Mouse (Mus musculus) kidney, embryonic 15.5 days (tissue): Measurements from ENCODE around the gene Sun1. TPM values are rescaled to one million over a fixed set of nuclear protein-coding genes. Genes with fewer than 3 reads are reported as not detected.

ENCODE experiments used
- ATAC-seq: fragments of 200-750 bp; cut with Nextera tagmentation; replicated peaks from 2 replicates; pipeline ENCODE4 v1.8.0; 2017; ENCODE audit warnings: moderate TSS enrichment; ENCODE audit not compliant: low FRiP score
- H3K27ac ChIP-seq: fragments of 300-500 bp; sonication (generic); 2 replicates; pipeline ENCODE4 v1.5.1; 2015; ENCODE audit warnings: mild to moderate bottlenecking, inconsistent platforms
- H3K27me3 ChIP-seq: fragments of 300-500 bp; sonication (generic); 2 replicates; pipeline ENCODE4 v1.6.1; 2015; ENCODE audit warnings: inconsistent platforms
- H3K36me3 ChIP-seq: fragments of 300-500 bp; sonication (generic); 2 replicates; pipeline ENCODE4 v1.6.1; 2015; ENCODE audit warnings: inconsistent platforms
- H3K4me1 ChIP-seq: fragments of 300-500 bp; sonication (generic); 2 replicates; pipeline ENCODE4 v1.6.1; 2015; ENCODE audit warnings: inconsistent platforms
- H3K4me2 ChIP-seq: fragments of 300-500 bp; sonication (generic); 2 replicates; pipeline ENCODE4 v1.6.1; 2015; ENCODE audit warnings: moderate library complexity, mild to moderate bottlenecking, inconsistent platforms
- H3K4me3 ChIP-seq: fragments of 300-500 bp; sonication (generic); replicated peaks from 2 replicates; pipeline ENCODE4 v1.5.1; 2015; ENCODE audit warnings: mild to moderate bottlenecking, inconsistent platforms
- H3K9ac ChIP-seq: fragments of 300-500 bp; sonication (generic); 2 replicates; pipeline ENCODE4 v1.6.1; 2015; ENCODE audit warnings: mild to moderate bottlenecking, inconsistent platforms
- H3K9me3 ChIP-seq: fragments of 300-500 bp; sonication (generic); replicated peaks from 2 replicates; pipeline ENCODE4 v1.6.1; 2016; ENCODE audit warnings: inconsistent platforms
- WGBS: fragments of 180-500 bp; shearing (Covaris S2); methylation state at CpG from one replicate; pipeline ENCODE4 v1.1.7; 2015; ENCODE audit warnings: mixed read lengths; 5-methylcytosine and 5-hydroxymethylcytosine counted together
- polyA plus RNA-seq: library from polyadenylated mRNA; unstranded; fragments of >200 nt; fragmentation: Nextera tagmentation; extraction: Ambion mirVana; gene quantifications from 2 replicates; pipeline ENCODE4 v1.2.1, GENCODE M21; 2015

Sun1 gene
- polyA plus RNA-seq, 1 experiment from 2014 or later = 57.3 TPM

DNA sequence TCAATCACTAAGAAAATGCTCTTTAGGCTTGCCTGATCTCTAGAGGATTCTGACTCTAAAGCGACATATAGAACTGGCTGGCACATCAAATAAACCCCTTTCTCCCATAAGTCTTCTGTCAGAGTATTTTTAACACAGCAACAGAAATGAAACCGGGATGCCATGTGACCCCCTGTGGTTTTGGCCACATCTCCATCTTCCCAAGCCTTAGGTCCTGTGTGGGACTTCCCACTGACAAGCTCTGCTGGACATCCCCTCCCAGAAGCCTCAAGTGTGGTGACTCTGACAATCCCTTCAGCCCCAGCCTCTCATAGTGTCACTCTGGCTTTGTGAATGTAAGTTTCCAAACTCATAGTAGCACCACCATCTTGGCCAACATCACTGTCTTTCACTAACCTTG lies 93.7 kb downstream of the Sun1 start:
- no peaks in the 10 kb centered on the region for H3K36me3 ChIP-seq
- no peak for ATAC-seq

DNA sequence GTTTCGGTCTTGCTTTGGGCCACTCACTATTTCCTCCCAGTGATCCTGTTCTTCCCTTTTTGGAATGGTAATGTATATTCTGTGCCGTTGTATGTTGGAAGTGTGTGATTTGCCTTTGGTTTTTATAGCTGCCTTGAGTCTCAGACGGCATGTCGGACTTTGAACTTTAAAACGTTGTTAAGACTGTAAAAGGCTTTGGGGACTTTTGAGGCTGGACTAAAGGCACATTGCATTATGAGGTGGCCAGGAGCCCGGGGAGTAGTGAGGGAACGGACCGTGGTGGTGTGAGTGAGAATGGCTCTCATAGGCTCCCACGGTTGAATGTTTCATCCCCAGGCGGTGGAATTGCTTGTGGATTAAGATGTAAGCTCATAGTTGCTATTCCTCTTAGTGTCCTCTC lies 96.7 kb downstream of the Sun1 start:
- H3K4me3 ChIP-seq = no peak overlapping the region
- no peaks in the 10 kb centered on the region for H3K27me3 ChIP-seq
- H3K4me1 ChIP-seq = no peaks in the 10 kb centered on the region
- H3K9ac ChIP-seq = no peak overlapping the region
- no peaks in the 10 kb centered on the region for H3K9me3 ChIP-seq
- H3K36me3 ChIP-seq = no peaks in the 10 kb centered on the region
- WGBS = 90% methylated on average over 10 of the region's 10 CpGs
- ATAC-seq = no peak
- no peak overlapping the region for H3K4me2 ChIP-seq
- H3K27ac ChIP-seq = no peak overlapping the region

More for the DNA sequence above, 93.7 kb downstream of the Sun1 start:
- no peak overlapping the region for H3K4me2 ChIP-seq
- no peak overlapping the region for H3K27ac ChIP-seq
- H3K9ac ChIP-seq = no peak overlapping the region
- 80% methylated on average over 2 of the region's 2 CpGs for WGBS
- no peaks in the 10 kb centered on the region for H3K27me3 ChIP-seq
- no peaks in the 10 kb centered on the region for H3K9me3 ChIP-seq
- H3K4me3 ChIP-seq = no peak overlapping the region
- no peaks in the 10 kb centered on the region for H3K4me1 ChIP-seq

DNA sequence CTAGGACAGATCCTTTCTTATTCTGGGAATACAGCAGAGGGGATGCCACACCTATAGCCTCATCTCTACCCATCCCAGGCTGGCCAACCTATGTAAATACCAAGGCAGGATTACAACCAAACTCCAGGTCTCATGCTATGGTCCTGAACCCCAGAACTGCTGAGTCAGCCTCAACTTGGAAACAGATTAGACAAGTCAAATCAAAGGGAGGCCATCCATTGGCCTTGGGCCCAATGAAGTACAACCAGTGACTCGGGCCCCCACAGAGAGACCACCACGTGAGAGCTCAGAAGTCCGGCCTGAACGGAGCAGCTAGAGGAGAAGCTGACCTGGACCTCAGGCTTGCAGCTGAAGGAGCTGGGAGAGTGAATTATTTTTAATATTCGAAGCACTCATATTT lies 97.3 kb downstream of the Sun1 start:
- no peak for ATAC-seq
- H3K27ac ChIP-seq = no peak overlapping the region
- H3K4me2 ChIP-seq = no peak overlapping the region
- H3K4me1 ChIP-seq = no peaks in the 10 kb centered on the region
- 83% methylated on average over 5 of the region's 5 CpGs for WGBS
- no peaks in the 10 kb centered on the region for H3K27me3 ChIP-seq
- H3K9me3 ChIP-seq = no peaks in the 10 kb centered on the region
- no peaks in the 10 kb centered on the region for H3K36me3 ChIP-seq
- no peak overlapping the region for H3K9ac ChIP-seq
- no peak overlapping the region for H3K4me3 ChIP-seq

Other genes starting within 250 kb of the Sun1 start
- gene Pdgfa, start 203.3 kb upstream of the Sun1 start, polyA plus RNA-seq = 52.9 and 55.7 TPM in 2 replicates
- gene Prkar1b, start 50.6 kb upstream of the Sun1 start, polyA plus RNA-seq = 21.2 and 22.7 TPM in 2 replicates
- 8.7 and 10.4 TPM in 2 replicates for gene Dnaaf5, start 50.4 kb upstream of the Sun1 start, polyA plus RNA-seq
- gene Get4, start 51.7 kb downstream of the Sun1 start, polyA plus RNA-seq = 142 and 157 TPM in 2 replicates
- 2.1 and 2.2 TPM in 2 replicates for gene Adap1, start 125.0 kb downstream of the Sun1 start, polyA plus RNA-seq
- 96.2 and 102 TPM in 2 replicates for gene Cox19, start 150.8 kb downstream of the Sun1 start, polyA plus RNA-seq
- gene Cyp2w1, start 152.0 kb downstream of the Sun1 start, polyA plus RNA-seq = 0.16 and 0.60 TPM in 2 replicates
- 4.1 and 5.4 TPM in 2 replicates for gene Gpr146, start 177.1 kb downstream of the Sun1 start, polyA plus RNA-seq
- 0.60 and 1.2 TPM in 2 replicates for gene C130050O18Rik, start 204.6 kb downstream of the Sun1 start, polyA plus RNA-seq
- 5.1 and 5.7 TPM in 2 replicates for gene Gper1, start 222.5 kb downstream of the Sun1 start, polyA plus RNA-seq